8 mouse cellular contexts compared by ENCODE assay signal in genomic region chr15:81027378-81028173, GRCm38 (mm10). TPM values are rescaled to one million over a fixed set of nuclear protein-coding genes. Genes with fewer than 3 reads are reported as not detected.
A peak's percentile ranks its signal among the peaks of the same experiment; 100 is the strongest.
DNase-seq lines count a peak whose midpoint lies in the region; ATAC-seq lines count a peak whose summit lies in the region.

No protein-coding gene starts in this region.

- no peaks in the 10 kb centered on the region for H3K9me3 ChIP-seq in forebrain, embryonic 10.5 days
- no peaks in the 10 kb centered on the region for H3K9me3 ChIP-seq in forebrain, embryonic 12.5 days
- H3K9me3 ChIP-seq in intestine, embryonic 16.5 days (ENCODE audit: control insufficient read depth, low read length) = no peaks in the 10 kb centered on the region

- WGBS in forebrain, embryonic 10.5 days = 45% methylated on average over 8 of the region's 8 CpGs
- 45% methylated on average over 8 of the region's 8 CpGs for WGBS in forebrain, embryonic 12.5 days
- WGBS in intestine, embryonic 16.5 days = 33% methylated on average over 8 of the region's 8 CpGs

- ATAC-seq in forebrain, embryonic 12.5 days (ENCODE audit: low FRiP score) = no peak
- peak; percentile 79 for ATAC-seq in granulocyte monocyte progenitor cell, adult 5-6 weeks (replicated peaks; ENCODE audit: poor library complexity, severe bottlenecking)
- peak; percentile 82 for ATAC-seq in intestine, embryonic 16.5 days

- H3K4me3 ChIP-seq in forebrain, embryonic 10.5 days = no peak overlapping the region
- H3K4me3 ChIP-seq in forebrain, embryonic 12.5 days (replicated peaks) = no peak overlapping the region
- H3K4me3 ChIP-seq in intestine, embryonic 16.5 days (ENCODE audit: low read length) = no peak overlapping the region

- no peak overlapping the region for H3K4me2 ChIP-seq in forebrain, embryonic 12.5 days
- H3K4me2 ChIP-seq in intestine, embryonic 16.5 days (ENCODE audit: low read depth, low read length) = no peak overlapping the region

- no peaks in the 10 kb centered on the region for H3K27me3 ChIP-seq in forebrain, embryonic 10.5 days (ENCODE audit: poor library complexity, severe bottlenecking)
- no peaks in the 10 kb centered on the region for H3K27me3 ChIP-seq in forebrain, embryonic 12.5 days
- no peaks in the 10 kb centered on the region for H3K27me3 ChIP-seq in intestine, embryonic 16.5 days (replicated peaks; ENCODE audit: control insufficient read depth, insufficient read depth, low read length)

- DNase-seq in forebrain, embryonic 10.5 days (ENCODE audit: extremely low spot score, low spot score) = peak; percentile 63
- DNase-seq in embryo, embryonic 11 days = peak; percentile 79
- peak; percentile 86 for DNase-seq in left cerebral cortex, postnatal 25 days (ENCODE audit: low spot score in 2 of 2)
- peak; percentile 81 for DNase-seq in mesoderm, embryonic 11.5 days (ENCODE audit: low read depth, low spot score)
- peak; percentile 88 for DNase-seq in right cerebral cortex, postnatal 4 days

- H3K9ac ChIP-seq in forebrain, embryonic 12.5 days = no peak overlapping the region
- H3K9ac ChIP-seq in intestine, embryonic 16.5 days (ENCODE audit: low read depth, low read length) = no peak overlapping the region

- intact Hi-C loops in left cerebral cortex, postnatal 25 days (cut with DNase I) = loop anchor here (1.0 to 5.0 kb wide), 2 partner anchors 35 to 172 kb away; no protein-coding TSS in a partner anchor

- peaks cover 33% of the 10 kb centered on the region for H3K4me1 ChIP-seq in forebrain, embryonic 10.5 days
- H3K4me1 ChIP-seq in forebrain, embryonic 12.5 days = peaks cover 7% of the 10 kb centered on the region; the same call in 1 of the 2 replicates
- H3K4me1 ChIP-seq in intestine, embryonic 16.5 days (ENCODE audit: control insufficient read depth, insufficient read depth, low read length) = peaks cover 15% of the 10 kb centered on the region

- no peak overlapping the region for H3K27ac ChIP-seq in forebrain, embryonic 10.5 days
- H3K27ac ChIP-seq in forebrain, embryonic 12.5 days = no peak overlapping the region
- no peak overlapping the region for H3K27ac ChIP-seq in intestine, embryonic 16.5 days (ENCODE audit: low read length)

- peaks cover 4% of the 10 kb centered on the region; the same call in 1 of the 2 replicates for H3K36me3 ChIP-seq in forebrain, embryonic 10.5 days (replicated peaks)
- H3K36me3 ChIP-seq in forebrain, embryonic 12.5 days (replicated peaks) = 0 out of 2 replicates have a peak, but pooled peaks cover under 1% of the 10 kb centered on the region
- no peaks in the 10 kb centered on the region for H3K36me3 ChIP-seq in intestine, embryonic 16.5 days (ENCODE audit: control insufficient read depth, insufficient read depth, low read length)

RNA-seq across cellular contexts. Expression of gene Sgsm3, which starts 50.0 kb away (rescaled TPM):
- polyA plus RNA-seq in forebrain, embryonic 10.5 days (2016; fragmentation: Nextera tagmentation; extraction: Ambion mirVana) = 35.5 and 36.9 TPM in 2 replicates
- 35.5 and 42.4 TPM in 2 replicates for polyA plus RNA-seq in forebrain, embryonic 12.5 days (2016; fragmentation: Nextera tagmentation; extraction: Ambion mirVana)
- total RNA-seq in granulocyte monocyte progenitor cell, adult 5-6 weeks (2014; fragmentation: Nextera tagmentation) = 2.8 and 9.3 TPM in 2 replicates
- total RNA-seq in granulocyte monocyte progenitor cell, adult 5-6 weeks (2017) = 10.1 and 19.3 TPM in 2 replicates
- polyA plus RNA-seq in intestine, embryonic 16.5 days (2015; fragmentation: Nextera tagmentation; extraction: Ambion mirVana) = 30.9 and 33.9 TPM in 2 replicates
- total RNA-seq in left cerebral cortex, postnatal 25 days (2021) = 10 to 100 TPM; 77.2 to 91.3 TPM
